Mouse (Mus musculus): Measurements from ENCODE around the gene Gm21693. TPM values are rescaled to one million over a fixed set of nuclear protein-coding genes. Genes with fewer than 3 reads are reported as not detected.
A peak's percentile ranks its signal among the peaks of the same experiment; 100 is the strongest.
"Not testable (repeated sequence)": the region's sequence is repeated elsewhere in the genome, so short reads cannot be mapped to it uniquely, and the experiment has no call there.

The Gm21693 gene
- total RNA-seq (2021): not detected

DNA sequence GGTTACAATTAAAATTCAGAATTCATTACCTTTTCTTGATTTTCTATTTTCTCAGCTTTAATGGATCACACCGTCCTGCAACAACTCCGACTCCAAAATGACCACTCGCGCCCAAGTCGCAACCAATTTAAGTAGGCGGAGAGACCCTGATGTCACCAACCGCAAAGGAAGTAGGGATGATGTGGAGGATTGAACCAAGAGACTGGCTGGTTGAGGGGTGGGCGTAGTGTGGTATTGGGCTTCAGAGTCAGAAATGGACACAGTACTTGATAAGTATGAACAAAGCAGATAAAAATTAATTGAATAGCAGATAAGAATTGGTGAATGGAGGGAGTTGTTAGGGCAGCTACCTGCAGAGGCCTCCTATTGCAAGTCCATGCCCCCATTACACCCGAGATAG is at the start of gene Gm21693:
Gm21693 (minus strand) TSS at position 101 of the 400 bp plus-strand sequence.
- not testable (repeated sequence) for DNase-seq

DNA sequence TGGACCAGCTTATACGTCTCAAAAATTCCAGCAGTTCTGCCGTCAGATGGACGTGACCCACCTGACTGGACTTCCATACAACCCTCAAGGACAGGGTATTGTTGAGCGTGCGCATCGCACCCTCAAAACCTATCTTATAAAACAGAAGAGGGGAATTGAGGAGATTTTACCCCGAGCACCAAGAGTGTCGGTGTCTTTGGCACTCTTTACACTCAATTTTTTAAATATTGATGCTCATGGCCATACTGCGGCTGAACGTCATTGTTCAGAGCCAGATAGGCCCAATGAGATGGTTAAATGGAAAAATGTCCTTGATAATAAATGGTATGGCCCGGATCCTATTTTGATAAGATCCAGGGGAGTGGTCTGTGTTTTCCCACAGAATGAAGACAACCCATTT is 4.5 kb downstream of the Gm21693 start:
- DNase-seq: peak; percentile 3

DNA sequence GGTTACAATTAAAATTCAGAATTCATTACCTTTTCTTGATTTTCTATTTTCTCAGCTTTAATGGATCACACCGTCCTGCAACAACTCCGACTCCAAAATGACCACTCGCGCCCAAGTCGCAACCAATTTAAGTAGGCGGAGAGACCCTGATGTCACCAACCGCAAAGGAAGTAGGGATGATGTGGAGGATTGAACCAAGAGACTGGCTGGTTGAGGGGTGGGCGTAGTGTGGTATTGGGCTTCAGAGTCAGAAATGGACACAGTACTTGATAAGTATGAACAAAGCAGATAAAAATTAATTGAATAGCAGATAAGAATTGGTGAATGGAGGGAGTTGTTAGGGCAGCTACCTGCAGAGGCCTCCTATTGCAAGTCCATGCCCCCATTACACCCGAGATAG is 38.8 kb downstream of the Gm21693 start, which contains the start of gene Gm21677:
Gm21677 (minus strand) TSS at position 101 of the 400 bp plus-strand sequence.
- DNase-seq: not testable (repeated sequence)

Other genes with a start within 250 kb of the Gm21693 start
- gene Gm21677, start 38.9 kb downstream of the Gm21693 start, total RNA-seq (2021): not detected
- not detected for gene Gm21704, start 64.8 kb upstream of the Gm21693 start, total RNA-seq (2021)
- gene Gm21708, start 64.8 kb upstream of the Gm21693 start, total RNA-seq (2021): not detected

All from heart, postnatal 4 days (tissue).